In the genomic region with DNA sequence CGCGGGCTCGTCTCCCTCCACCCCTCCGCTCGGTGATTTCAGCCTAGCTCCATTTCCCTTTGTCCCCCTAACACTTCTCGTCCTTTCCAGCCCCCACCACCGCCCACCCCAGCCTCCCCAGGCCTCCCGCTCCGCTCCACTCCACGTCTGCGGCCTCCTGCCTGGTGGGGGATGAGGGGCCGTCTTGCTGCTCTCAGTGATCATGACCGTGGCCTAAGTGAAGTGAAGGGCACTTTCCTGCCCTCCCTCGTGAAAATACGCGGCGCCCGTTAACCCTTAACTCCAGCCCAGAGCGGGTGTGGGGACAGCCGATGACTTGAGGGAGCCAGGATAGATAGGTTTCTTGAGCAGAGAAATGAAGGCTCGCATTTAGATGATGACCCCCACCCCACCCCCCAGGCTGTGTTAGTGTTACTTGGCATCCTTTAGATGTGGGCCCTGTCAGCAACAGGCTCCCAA, we compare ENCODE assay signal across 8 mouse cellular contexts. TPM values are rescaled to one million over a fixed set of nuclear protein-coding genes. Genes with fewer than 3 reads are reported as not detected.
DNase-seq lines count a peak whose midpoint lies in the region; ATAC-seq and TF ChIP-seq lines count a peak whose summit lies in the region.

No protein-coding gene starts in this region.

- no peak for TF ChIP-seq CTCF in liver, postnatal 0 days (IDR thresholded peaks at IDR 0.05; ENCODE audit: low read depth)
- TF ChIP-seq CTCF in spleen, adult 2 months (IDR thresholded peaks at IDR 0.05; ENCODE audit: extremely low read depth, insufficient read depth, insufficient read length, insufficient replicate concordance), result no peak

- no peaks in the 10 kb centered on the region for H3K27me3 ChIP-seq in forebrain, embryonic 14.5 days (replicated peaks; ENCODE audit: control insufficient read depth, insufficient read depth, low read length)
- H3K27me3 ChIP-seq in intestine, embryonic 16.5 days (replicated peaks; ENCODE audit: control insufficient read depth, insufficient read depth, low read length), result no peaks in the 10 kb centered on the region
- H3K27me3 ChIP-seq in liver, postnatal 0 days (ENCODE audit: insufficient read depth, low read length), result no peaks in the 10 kb centered on the region
- H3K27me3 ChIP-seq in spleen, adult 2 months (ENCODE audit: control insufficient read depth, insufficient read depth, low read length), result no peaks in the 10 kb centered on the region

- peak overlapping the region; percentile 78 for H3K4me2 ChIP-seq in forebrain, embryonic 14.5 days (ENCODE audit: low read length)
- H3K4me2 ChIP-seq in intestine, embryonic 16.5 days (ENCODE audit: low read depth, low read length), result peak overlapping the region; percentile 70
- peak overlapping the region; percentile 98 for H3K4me2 ChIP-seq in liver, postnatal 0 days (ENCODE audit: low read depth, low read length)

- peak overlapping the region; percentile 96 for H3K27ac ChIP-seq in brown adipose tissue, adult 24 weeks (replicated peaks; ENCODE audit: low read depth, low read length)
- peak overlapping the region; percentile 97 for H3K27ac ChIP-seq in forebrain, embryonic 14.5 days (ENCODE audit: low read depth, low read length)
- H3K27ac ChIP-seq in intestine, embryonic 16.5 days (ENCODE audit: low read length), result peak overlapping the region; percentile 96
- H3K27ac ChIP-seq in liver, postnatal 0 days (ENCODE audit: low read depth), result peak overlapping the region; percentile 93
- H3K27ac ChIP-seq in spleen, adult 2 months (ENCODE audit: insufficient read depth, low read length), result peak overlapping the region; percentile 98

- H3K9ac ChIP-seq in forebrain, embryonic 14.5 days (ENCODE audit: low read length), result peak overlapping the region; percentile 97
- H3K9ac ChIP-seq in intestine, embryonic 16.5 days (ENCODE audit: low read depth, low read length), result peak overlapping the region; percentile 97
- peak overlapping the region; percentile 86 for H3K9ac ChIP-seq in liver, postnatal 0 days (replicated peaks)

- no peak for TF ChIP-seq POLR2A in spleen, adult 2 months (IDR thresholded peaks at IDR 0.05; ENCODE audit: low read depth, low read length)

- H3K4me3 ChIP-seq in brown adipose tissue, adult 24 weeks (ENCODE audit: insufficient read depth, low read depth, low read length), result peak overlapping the region; percentile 91
- peak overlapping the region; percentile 91 for H3K4me3 ChIP-seq in forebrain, embryonic 14.5 days (ENCODE audit: low read depth, low read length)
- H3K4me3 ChIP-seq in intestine, embryonic 16.5 days (ENCODE audit: low read length), result peak overlapping the region; percentile 67
- H3K4me3 ChIP-seq in liver, postnatal 0 days (ENCODE audit: low read depth, low read length), result peak overlapping the region; percentile 81
- H3K4me3 ChIP-seq in spleen, adult 2 months (ENCODE audit: extremely low read depth, insufficient read depth, insufficient read length), result peak overlapping the region; percentile 89

- no peaks in the 10 kb centered on the region for H3K9me3 ChIP-seq in forebrain, embryonic 14.5 days (replicated peaks; ENCODE audit: control insufficient read depth, low read length)
- H3K9me3 ChIP-seq in intestine, embryonic 16.5 days (ENCODE audit: control insufficient read depth, low read length), result no peaks in the 10 kb centered on the region
- no peaks in the 10 kb centered on the region for H3K9me3 ChIP-seq in liver, postnatal 0 days (ENCODE audit: low read length)

- DNase-seq in layer of hippocampus, postnatal 10 days (ENCODE audit: low spot score in 2 of 2), result peak; percentile 37 to 38
- no peak for DNase-seq in layer of hippocampus, postnatal 14 days (ENCODE audit: low spot score in 2 of 2)
- peak; percentile 10 for DNase-seq in forebrain, embryonic 14.5 days (ENCODE audit: low spot score)
- peak; percentile 53 for DNase-seq in liver, postnatal 0 days
- no peak for DNase-seq in spleen, adult 2 months (ENCODE audit: low read depth in 1 of 2, low spot score in 2 of 2)
- DNase-seq in ovary, adult 18-20 months (ENCODE audit: low spot score), result no peak

- H3K4me1 ChIP-seq in brown adipose tissue, adult 24 weeks (ENCODE audit: control insufficient read depth, insufficient read depth, insufficient read length, low read length), result peaks cover 9% of the 10 kb centered on the region
- H3K4me1 ChIP-seq in forebrain, embryonic 14.5 days (ENCODE audit: control insufficient read depth, insufficient read depth, low read length), result peaks cover 29% of the 10 kb centered on the region
- H3K4me1 ChIP-seq in intestine, embryonic 16.5 days (ENCODE audit: control insufficient read depth, insufficient read depth, low read length), result peaks cover 28% of the 10 kb centered on the region
- H3K4me1 ChIP-seq in liver, postnatal 0 days (ENCODE audit: insufficient read depth), result peaks cover 47% of the 10 kb centered on the region
- peaks cover 10% of the 10 kb centered on the region for H3K4me1 ChIP-seq in spleen, adult 2 months (ENCODE audit: control insufficient read depth, insufficient read depth, insufficient read length)

- H3K36me3 ChIP-seq in forebrain, embryonic 14.5 days (ENCODE audit: control insufficient read depth, insufficient read depth, low read length), result peaks cover 29% of the 10 kb centered on the region
- no peaks in the 10 kb centered on the region; the same call in 1 of the 2 replicates for H3K36me3 ChIP-seq in intestine, embryonic 16.5 days (ENCODE audit: control insufficient read depth, insufficient read depth, low read length)
- peaks cover 25% of the 10 kb centered on the region for H3K36me3 ChIP-seq in liver, postnatal 0 days (replicated peaks; ENCODE audit: insufficient read depth, low read length)
- peaks cover 13% of the 10 kb centered on the region for H3K36me3 ChIP-seq in spleen, adult 2 months (ENCODE audit: control insufficient read depth, insufficient read depth, low read length)

- WGBS in forebrain, embryonic 14.5 days, result under 1% methylated on average over 21 of the region's 21 CpGs
- WGBS in intestine, embryonic 16.5 days, result under 1% methylated on average over 21 of the region's 21 CpGs
- under 1% methylated on average over 21 of the region's 21 CpGs for WGBS in liver, postnatal 0 days (ENCODE audit: insufficient replicate concordance)
- under 1% methylated on average over 21 of the region's 21 CpGs for WGBS in spleen, adult 2 months

- TF ChIP-seq EP300 in liver, postnatal 0 days (IDR thresholded peaks at IDR 0.05; ENCODE audit: low read depth), result no peak

- peak; percentile 0; the same call in 1 of the 2 replicates for ATAC-seq in forebrain, embryonic 14.5 days
- peak; percentile 5 for ATAC-seq in intestine, embryonic 16.5 days
- peak; percentile 8; the same call in 1 of the 2 replicates for ATAC-seq in liver, postnatal 0 days

RNA-seq across cellular contexts. Expression of gene Prkar1a, which starts 2.4 kb away (rescaled TPM):
- 100 to 1,000 TPM; 414 to 447 TPM for total RNA-seq in layer of hippocampus, postnatal 10 days (2021)
- total RNA-seq in layer of hippocampus, postnatal 14 days (2021), result 100 to 1,000 TPM; 463 to 484 TPM
- 98.4 and 102 TPM in 2 replicates for polyA plus RNA-seq in brown adipose tissue, adult 24 weeks (2012; ENCODE audit: insufficient read depth, insufficient read length, missing spikeins)
- polyA plus RNA-seq in forebrain, embryonic 14.5 days (2014; fragmentation: Nextera tagmentation; extraction: Ambion mirVana), result 504 and 551 TPM in 2 replicates
- polyA plus RNA-seq in intestine, embryonic 16.5 days (2015; fragmentation: Nextera tagmentation; extraction: Ambion mirVana), result 250 and 256 TPM in 2 replicates
- 118 and 124 TPM in 2 replicates for polyA plus RNA-seq in liver, postnatal 0 days (2015; fragmentation: Nextera tagmentation; extraction: Ambion mirVana)
- 60.3 and 66.8 TPM in 2 replicates for polyA plus RNA-seq in spleen, adult 2 months (2012; rRNA removed)

RNA-seq across cellular contexts. Expression of gene Wipi1, which starts 39.8 kb away (rescaled TPM):
- 10 to 100 TPM; 22.0 to 24.3 TPM for total RNA-seq in layer of hippocampus, postnatal 10 days (2021)
- 10 to 100 TPM; 23.1 to 25.6 TPM for total RNA-seq in layer of hippocampus, postnatal 14 days (2021)
- 16.2 and 25.2 TPM in 2 replicates for polyA plus RNA-seq in brown adipose tissue, adult 24 weeks (2012; ENCODE audit: insufficient read depth, insufficient read length, missing spikeins)
- 5.7 and 6.9 TPM in 2 replicates for polyA plus RNA-seq in forebrain, embryonic 14.5 days (2014; fragmentation: Nextera tagmentation; extraction: Ambion mirVana)
- 27.3 and 27.5 TPM in 2 replicates for polyA plus RNA-seq in intestine, embryonic 16.5 days (2015; fragmentation: Nextera tagmentation; extraction: Ambion mirVana)
- 17.6 TPM in 2 replicates for polyA plus RNA-seq in liver, postnatal 0 days (2015; fragmentation: Nextera tagmentation; extraction: Ambion mirVana)
- 5.1 and 6.0 TPM in 2 replicates for polyA plus RNA-seq in spleen, adult 2 months (2012; rRNA removed)

Comparison
In these comparisons a context has a peak if more than half of its experiments do, and no peak if none do; other contexts are left out.
1. DNase-seq: peak in layer of hippocampus, postnatal 10 days (2 of 2), forebrain, embryonic 14.5 days (single experiment) and liver, postnatal 0 days (single experiment); none in layer of hippocampus, postnatal 14 days (0 of 2), spleen, adult 2 months (0 of 2) and ovary, adult 18-20 months (single experiment).
2. Peak in every context shown above with its lines, with median percentiles within 50 percentile points of each other: H3K27ac ChIP-seq, H3K4me3 ChIP-seq, ATAC-seq, H3K4me2 ChIP-seq and H3K9ac ChIP-seq.